Mouse (Mus musculus) bone marrow macrophage, adult 2 months (primary cell): ENCODE data around the gene Serpina1f.

Experiments used
- CTCF ChIP-seq: IDR thresholded peaks from 2 replicates; pipeline ENCODE4 v1.5.1; 2012; ENCODE audit warnings: low read depth, mild to moderate bottlenecking, low read length, moderate library complexity
- POLR2A ChIP-seq: IDR thresholded peaks from 2 replicates; pipeline ENCODE4 v1.6.1; 2012; ENCODE audit warnings: mild to moderate bottlenecking, low read depth, low read length, borderline replicate concordance

- no peak for TF ChIP-seq CTCF
- no peak for TF ChIP-seq POLR2A
Observed at GRCm38 (mm10) chr12:103643818-103644217, 51.5 kb downstream of the Serpina1f start.
